Mouse (Mus musculus) limb, embryonic 14.5 days (tissue): ENCODE data around the gene Fbxl5. TPM values are rescaled to one million over a fixed set of nuclear protein-coding genes. Genes with fewer than 3 reads are reported as not detected.

Experiments used
- ATAC-seq: fragments of 200-750 bp; cut with Nextera tagmentation; 2 replicates; pipeline ENCODE4 v1.8.0; 2017; ENCODE audit warnings: low read depth, moderate number of reproducible peaks, moderate TSS enrichment; ENCODE audit not compliant: low FRiP score
- DNase-seq: peaks from one replicate; pipeline ENCODE4 v3.0.0-alpha.2; 2015; ENCODE audit warnings: low spot score
- H3K27ac ChIP-seq: fragments of 300-500 bp; sonication (generic); replicated peaks from 2 replicates; pipeline ENCODE4 v1.5.1; 2014; ENCODE audit warnings: low read depth, mild to moderate bottlenecking, low read length, moderate library complexity, mixed read lengths
- H3K27me3 ChIP-seq: fragments of 300-500 bp; sonication (generic); 2 replicates; pipeline ENCODE4 v1.6.1; 2014; ENCODE audit warnings: low read length, mixed read lengths; ENCODE audit not compliant: control insufficient read depth, insufficient read depth
- H3K36me3 ChIP-seq: fragments of 300-500 bp; sonication (generic); 2 replicates; pipeline ENCODE4 v1.6.1; 2014; ENCODE audit warnings: mild to moderate bottlenecking, low read length, moderate library complexity, mixed read lengths; ENCODE audit not compliant: control insufficient read depth, insufficient read depth
- H3K4me1 ChIP-seq: fragments of 300-500 bp; sonication (generic); 2 replicates; pipeline ENCODE4 v1.6.1; 2014; ENCODE audit warnings: antibody characterized with exemption, low read length, mixed read lengths; ENCODE audit not compliant: control insufficient read depth, insufficient read depth
- H3K4me2 ChIP-seq: fragments of 300-500 bp; sonication (generic); replicated peaks from 2 replicates; pipeline ENCODE4 v1.6.1; 2014; ENCODE audit warnings: low read depth, mild to moderate bottlenecking, low read length, moderate library complexity; ENCODE audit not compliant: severe bottlenecking
- H3K4me3 ChIP-seq: fragments of 300-500 bp; sonication (generic); replicated peaks from 2 replicates; pipeline ENCODE4 v1.5.1; 2014; ENCODE audit warnings: low read length
- H3K9ac ChIP-seq: fragments of 300-500 bp; sonication (generic); 2 replicates; pipeline ENCODE4 v1.6.1; 2014; ENCODE audit warnings: mild to moderate bottlenecking, low read depth, low read length, moderate library complexity; ENCODE audit not compliant: severe bottlenecking
- H3K9me3 ChIP-seq: fragments of 300-500 bp; sonication (generic); 2 replicates; pipeline ENCODE4 v1.6.1; 2016; ENCODE audit warnings: low read length; ENCODE audit not compliant: control insufficient read depth
- POLR2A ChIP-seq: fragments of 200-500 bp; IDR thresholded peaks from 2 replicates; pipeline ENCODE4 v1.8.0; 2012; ENCODE audit warnings: inconsistent platforms, mild to moderate bottlenecking, moderate library complexity, borderline replicate concordance; ENCODE audit not compliant: insufficient read depth, insufficient read length; ENCODE audit errors: extremely low read depth
- WGBS: fragments of 180-500 bp; shearing (Covaris S2); extraction: QIAGEN DNeasy Blood & Tissue Kit; methylation state at CpG from one replicate; pipeline ENCODE4 v1.1.7; 2014; 5-methylcytosine and 5-hydroxymethylcytosine counted together
- polyA plus RNA-seq, 2 experiments: library from polyadenylated mRNA; depleted of rRNA in 1 of 2; stranded (reverse) in 1 of 2; unstranded in 1 of 2; fragments of >200 nt; fragmentation: Nextera tagmentation in 1 of 2; extraction: Ambion mirVana in 1 of 2; gene quantifications; 2 replicates each; pipeline versions ENCODE4 v1.2.1 to v1.2.3; 2012 to 2014

Gene Fbxl5
- polyA plus RNA-seq, 2 experiments: 39.5 to 58.7 TPM

- Histone ChIP-seq H3K4me3 (no peak overlapping the region), H3K9me3 (no peaks in the 10 kb centered on the region), H3K36me3 (no peaks in the 10 kb centered on the region), H3K4me1 (no peaks in the 10 kb centered on the region), H3K4me2 (no peak overlapping the region), H3K9ac (no peak overlapping the region), H3K27ac (no peak overlapping the region), H3K27me3 (no peaks in the 10 kb centered on the region)
- DNase-seq (no peak), ATAC-seq (no peak)
- WGBS: 73% methylated on average over 11 of the region's 11 CpGs
- TF ChIP-seq POLR2A: no peak
Measured at GRCm38 (mm10) chr5:43853096-43853867, 31.8 kb upstream of the Fbxl5 start.

GRCm38 (mm10) chr5:43848275-43848674, 26.8 kb upstream of the Fbxl5 start:
- TF ChIP-seq POLR2A: no peak
- Histone ChIP-seq H3K4me1 (no peaks in the 10 kb centered on the region), H3K4me3 (no peak overlapping the region), H3K9ac (no peak overlapping the region), H3K36me3 (no peaks in the 10 kb centered on the region), H3K27ac (no peak overlapping the region), H3K9me3 (peaks cover 5% of the 10 kb centered on the region; the same call in 1 of the 2 replicates), H3K27me3 (no peaks in the 10 kb centered on the region), H3K4me2 (no peak overlapping the region)
- DNase-seq (no peak), ATAC-seq (no peak)
- WGBS: 84% methylated on average over 3 of the region's 3 CpGs

- DNase-seq: no peak
- Histone ChIP-seq H3K27me3 (no peaks in the 10 kb centered on the region), H3K4me3 (no peak overlapping the region), H3K4me2 (no peak overlapping the region), H3K27ac (no peak overlapping the region), H3K36me3 (no peaks in the 10 kb centered on the region), H3K9me3 (peaks cover 5% of the 10 kb centered on the region; the same call in 1 of the 2 replicates), H3K9ac (no peak overlapping the region), H3K4me1 (no peaks in the 10 kb centered on the region)
- ATAC-seq: no peak
- no peak for TF ChIP-seq POLR2A
Measured at GRCm38 (mm10) chr5:43847555-43847954, 26.1 kb upstream of the Fbxl5 start.

DNA sequence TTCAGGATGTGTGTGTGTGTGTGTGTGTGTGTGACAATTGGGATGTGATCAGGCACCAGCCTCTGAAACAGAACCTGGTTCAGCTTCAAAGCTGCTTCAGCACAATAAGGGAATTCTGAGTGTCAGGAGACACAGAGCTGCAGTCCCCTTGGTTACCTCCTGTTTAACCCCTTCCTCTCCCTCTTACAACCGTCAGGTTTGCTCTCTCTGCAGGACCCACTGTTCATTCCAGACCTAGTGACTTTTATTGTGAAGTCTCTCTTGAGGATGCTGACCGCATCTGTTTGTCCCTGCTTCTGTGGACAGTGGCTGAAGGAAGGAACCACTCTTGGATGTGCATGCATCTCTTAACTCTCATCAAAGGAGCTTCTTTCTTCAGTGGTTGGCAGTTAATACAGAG, 24.8 kb upstream of the Fbxl5 start:
- Histone ChIP-seq H3K4me3 (no peak overlapping the region), H3K27me3 (no peaks in the 10 kb centered on the region), H3K27ac (no peak overlapping the region), H3K4me2 (no peak overlapping the region), H3K9ac (no peak overlapping the region), H3K36me3 (no peaks in the 10 kb centered on the region), H3K4me1 (no peaks in the 10 kb centered on the region), H3K9me3 (peaks cover 5% of the 10 kb centered on the region; the same call in 1 of the 2 replicates)
- DNase-seq (no peak), ATAC-seq (no peak)
- WGBS: 18% methylated on average over 2 of the region's 2 CpGs
- TF ChIP-seq POLR2A: no peak

GRCm38 (mm10) chr5:43845646-43846045, 24.2 kb upstream of the Fbxl5 start:
- no peak for TF ChIP-seq POLR2A
- no peak overlapping the region for H3K27ac ChIP-seq
- WGBS: 48% methylated on average over 1 of the region's 1 CpGs
- H3K9ac ChIP-seq: no peak overlapping the region
- H3K36me3 ChIP-seq: no peaks in the 10 kb centered on the region
- ATAC-seq (no peak), DNase-seq (no peak)
- H3K4me2 ChIP-seq: no peak overlapping the region
- H3K9me3 ChIP-seq: peaks cover 5% of the 10 kb centered on the region; the same call in 1 of the 2 replicates
- no peak overlapping the region for H3K4me3 ChIP-seq
- no peaks in the 10 kb centered on the region for H3K27me3 ChIP-seq
- no peaks in the 10 kb centered on the region for H3K4me1 ChIP-seq
